Mouse (Mus musculus): Measurements from ENCODE around the gene Spink4. TPM values are rescaled to one million over a fixed set of nuclear protein-coding genes. Genes with fewer than 3 reads are reported as not detected.

Spink4 gene
- total RNA-seq, 1 experiment from 2014 or later: 2.8 TPM

DNA sequence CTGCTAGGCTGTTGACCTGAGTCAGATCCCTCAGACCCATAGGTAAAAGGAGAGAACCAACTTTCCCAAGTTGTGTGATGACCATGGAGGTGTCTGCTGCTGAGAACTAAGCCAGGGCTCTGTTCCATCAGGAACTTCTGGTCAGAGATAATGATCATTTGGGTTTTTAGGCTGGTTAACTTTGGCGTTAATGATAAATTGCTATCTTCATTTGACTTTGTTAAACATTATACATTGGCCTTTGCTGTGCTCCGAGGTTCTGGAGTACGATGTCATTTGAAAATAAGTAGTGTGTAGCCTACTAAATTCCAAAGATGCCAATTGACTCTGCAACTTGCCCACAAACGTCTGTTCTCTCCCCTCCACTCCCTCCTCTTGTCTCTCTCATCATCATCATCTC is 49.3 kb downstream of the Spink4 start:
- no peak for DNase-seq

GRCm38 (mm10) chr4:40969781-40970591 is 50.1 kb downstream of the Spink4 start:
- peak; percentile 34 for DNase-seq

GRCm38 (mm10) chr4:40970592-40970841 is 50.7 kb downstream of the Spink4 start:
- DNase-seq: no peak

DNA sequence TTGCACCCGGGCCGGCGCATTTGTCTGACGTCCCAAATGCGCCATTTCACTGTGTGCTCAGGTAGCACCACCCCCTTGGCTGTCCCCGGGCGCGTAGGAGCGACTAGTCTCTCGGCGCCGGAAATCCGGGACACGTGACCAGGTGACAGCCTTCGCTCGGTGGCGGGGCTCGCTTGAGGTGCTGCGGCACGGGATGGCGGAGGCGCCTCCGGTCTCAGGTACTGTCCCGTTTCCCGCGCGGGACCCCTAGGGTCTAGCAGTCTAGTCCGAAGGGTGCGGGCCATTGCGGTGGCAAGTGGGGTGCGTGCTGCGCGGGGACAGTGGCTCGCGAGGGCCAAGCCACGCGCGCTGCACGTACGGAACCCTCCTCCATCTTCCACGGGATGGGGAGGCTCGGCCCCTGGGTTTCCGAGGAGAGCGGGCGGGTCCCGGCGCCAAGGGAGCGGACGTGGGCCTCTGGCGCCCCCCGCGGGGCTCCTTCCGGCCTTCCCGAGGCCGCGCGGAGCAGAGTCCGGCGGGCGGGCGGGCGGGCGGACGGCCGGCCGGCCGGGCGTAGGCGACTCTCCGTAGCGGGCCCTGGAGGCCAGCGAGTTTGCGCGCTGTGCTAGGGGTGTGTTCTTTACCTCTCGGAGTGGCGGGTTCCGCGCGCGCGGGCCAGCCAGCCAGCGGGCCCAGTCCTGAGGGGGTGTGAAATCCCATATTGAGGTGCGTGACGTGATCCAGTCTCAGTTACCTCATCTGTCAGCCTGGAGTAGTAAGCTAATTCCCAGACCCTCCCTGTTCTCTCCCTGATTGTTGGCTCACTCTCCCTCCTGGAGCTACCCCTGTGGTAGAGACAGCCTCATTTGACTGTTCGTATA is 51.2 kb downstream of the Spink4 start, which contains the start of gene Nfx1:
Gene Nfx1, plus strand, starts transcription at position 65 of the 860 bp plus-strand sequence.
- peak; percentile 98 for DNase-seq

GRCm38 (mm10) chr4:40971744-40972143 is 51.9 kb downstream of the Spink4 start:
- peak; percentile 78 for DNase-seq

- peak; percentile 64 for DNase-seq
Measured at GRCm38 (mm10) chr4:40974011-40974410, 54.2 kb downstream of the Spink4 start.

DNA sequence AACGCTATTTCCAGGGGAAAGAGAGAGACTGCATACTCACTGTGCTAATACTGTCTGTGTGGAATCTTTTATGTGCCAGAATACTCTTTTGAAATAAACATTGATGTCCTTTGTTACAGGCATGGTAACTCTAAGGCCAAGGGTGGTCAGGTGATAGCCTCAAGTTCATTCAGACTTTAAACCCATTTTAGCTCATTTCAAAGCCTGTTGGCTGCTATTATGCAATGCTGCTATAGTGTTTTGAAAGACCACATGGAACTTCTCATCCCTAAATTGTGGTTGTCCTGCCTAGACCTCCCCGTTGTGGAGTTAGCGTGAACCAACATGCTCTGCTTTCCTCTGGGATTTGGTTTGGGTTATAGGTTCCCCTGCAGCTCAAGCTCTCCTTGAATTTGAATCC is 55.8 kb downstream of the Spink4 start:
- DNase-seq: peak; percentile 20

DNA sequence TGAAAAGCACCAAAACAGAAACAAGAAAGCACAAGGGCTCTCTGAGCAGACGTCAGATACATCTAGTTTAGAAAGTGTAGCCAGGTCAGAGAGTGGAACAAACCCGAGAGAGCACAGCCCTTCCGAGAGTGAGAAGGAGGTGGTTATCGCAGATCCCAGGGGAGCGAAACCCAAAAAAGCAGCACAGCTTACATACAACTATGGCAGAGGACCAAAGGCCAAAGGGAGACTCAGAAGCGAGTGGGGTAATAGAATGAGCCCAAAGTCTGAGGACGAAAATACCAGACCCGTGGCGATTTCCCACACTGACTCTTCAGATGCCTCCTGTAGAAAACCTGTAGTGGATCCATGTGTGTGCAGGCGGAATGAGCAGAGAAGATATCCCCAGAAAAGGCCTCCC is 56.8 kb downstream of the Spink4 start:
- DNase-seq: peak; percentile 45

DNA sequence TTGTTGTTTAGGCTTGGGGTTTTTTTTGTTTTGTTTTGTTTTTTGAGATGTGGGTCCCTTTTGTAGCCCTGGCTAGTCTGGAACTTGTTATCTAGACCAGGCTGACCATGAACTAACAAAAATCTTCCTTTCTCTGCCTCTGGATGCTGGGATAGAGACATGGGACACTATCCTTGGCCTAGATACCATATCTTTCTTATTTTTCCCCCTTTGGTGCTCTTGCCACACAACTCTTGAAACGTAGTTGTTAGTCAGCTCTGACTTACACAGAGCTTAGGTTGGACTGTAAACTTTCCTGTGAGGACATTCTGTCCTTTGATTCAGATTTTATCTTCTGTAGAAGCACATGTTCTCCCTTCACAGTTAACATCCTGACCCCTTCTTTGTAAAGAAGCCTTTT is 59.6 kb downstream of the Spink4 start:
- peak; percentile 18 for DNase-seq

Other genes with a start within 250 kb of the Spink4 start
- 17.8 and 18.6 TPM in 2 replicates for gene Aptx, start 216.9 kb upstream of the Spink4 start, total RNA-seq (2021)
- gene Dnaja1, start 197.9 kb upstream of the Spink4 start, total RNA-seq (2021): 287 and 409 TPM in 2 replicates
- gene Smu1, start 162.1 kb upstream of the Spink4 start, total RNA-seq (2021): 55.8 and 62.3 TPM in 2 replicates
- 69.4 and 70.5 TPM in 2 replicates for gene B4galt1, start 66.0 kb upstream of the Spink4 start, total RNA-seq (2021)
- gene Bag1, start 28.2 kb downstream of the Spink4 start, total RNA-seq (2021): 247 and 248 TPM in 2 replicates
- gene Chmp5, start 28.4 kb downstream of the Spink4 start, total RNA-seq (2021): 74.8 and 78.5 TPM in 2 replicates
- gene Nfx1, start 50.9 kb downstream of the Spink4 start, total RNA-seq (2021): 63.1 and 69.5 TPM in 2 replicates
- gene Aqp7, start 128.1 kb downstream of the Spink4 start, total RNA-seq (2021): 62.7 and 67.7 TPM in 2 replicates
- gene Aqp3, start 178.1 kb downstream of the Spink4 start, total RNA-seq (2021): 2.7 TPM in 1 of 2 replicates, not detected in the other
- gene Nol6, start 204.4 kb downstream of the Spink4 start, total RNA-seq (2021): 45.2 and 49.5 TPM in 2 replicates
- 102 and 113 TPM in 2 replicates for gene Ube2r2, start 215.7 kb downstream of the Spink4 start, total RNA-seq (2021)